Mouse (Mus musculus) MEL (cell line): ENCODE data around the gene Sik3. TPM values are rescaled to one million over a fixed set of nuclear protein-coding genes. Genes with fewer than 3 reads are reported as not detected.
A peak's percentile ranks its signal among the peaks of the same experiment; 100 is the strongest.

ENCODE experiments used
- DNase-seq: peaks from one replicate; pipeline ENCODE4 v3.0.0; 2011; ENCODE audit warnings: low read depth, low spot score
- H3K27ac ChIP-seq: 2 replicates; pipeline ENCODE4 v1.5.1; 2012; ENCODE audit warnings: low read depth, mild to moderate bottlenecking, control low read depth, low read length, moderate library complexity; ENCODE audit not compliant: control insufficient read depth
- H3K27me3 ChIP-seq, 2 experiments: fragments of 150-350 bp in 1 of 2; sonication (generic) in 1 of 2; 2 replicates each; pipeline ENCODE4 v1.6.1; 2012; ENCODE audit warnings: low read length in 2 of 2, mild to moderate bottlenecking in 2 of 2, improper control_type of control experiment in 1 of 2, moderate library complexity in 1 of 2; ENCODE audit not compliant: insufficient read depth in 2 of 2, control insufficient read depth in 1 of 2
- H3K36me3 ChIP-seq, 2 experiments: 2 replicates each; pipeline ENCODE4 v1.6.1; 2012 to 2014; ENCODE audit warnings: low read length in 2 of 2, improper control_type of control experiment in 1 of 2, inconsistent platforms in 1 of 2, mild to moderate bottlenecking in 1 of 2; ENCODE audit not compliant: insufficient read depth in 2 of 2, control insufficient read depth in 1 of 2
- H3K4me1 ChIP-seq, 2 experiments: fragments of 150-350 bp in 1 of 2; sonication (generic) in 1 of 2; 2 replicates each; pipeline ENCODE4 v1.6.1; 2012; ENCODE audit warnings: low read length in 2 of 2, improper control_type of control experiment in 1 of 2, mild to moderate bottlenecking in 1 of 2; ENCODE audit not compliant: insufficient read depth in 2 of 2, control insufficient read depth in 1 of 2
- H3K4me3 ChIP-seq, 2 experiments: fragments of 150-350 bp in 1 of 2; sonication (generic) in 1 of 2; 2 replicates each; pipeline ENCODE4 v1.5.1; 2012; ENCODE audit warnings: low read depth in 2 of 2, low read length in 2 of 2, mild to moderate bottlenecking in 2 of 2, moderate library complexity in 2 of 2, control low read depth in 1 of 2, improper control_type of control experiment in 1 of 2; ENCODE audit not compliant: control insufficient read depth in 1 of 2, insufficient read depth in 1 of 2
- H3K79me2 ChIP-seq: 2 replicates; pipeline ENCODE4 v1.6.1; 2012; ENCODE audit warnings: mild to moderate bottlenecking, low read length, moderate library complexity; ENCODE audit not compliant: control insufficient read depth, poor library complexity, insufficient read depth
- H3K9ac ChIP-seq: 2 replicates; pipeline ENCODE4 v1.6.1; 2012; ENCODE audit warnings: low read depth, mild to moderate bottlenecking, control low read depth, low read length, moderate library complexity; ENCODE audit not compliant: control insufficient read depth, poor library complexity, severe bottlenecking
- H3K9me3 ChIP-seq: fragments of 150-350 bp; sonication (generic); replicated peaks from 2 replicates; pipeline ENCODE4 v1.6.1; 2012; ENCODE audit warnings: mild to moderate bottlenecking, low read length, improper control_type of control experiment, moderate library complexity; ENCODE audit not compliant: insufficient read depth
- BHLHE40 ChIP-seq: IDR thresholded peaks from 2 replicates; pipeline ENCODE4 v1.6.1; 2012; ENCODE audit warnings: low read depth, mild to moderate bottlenecking, inconsistent platforms, low read length, improper control_type of control experiment, borderline replicate concordance
- CHD2 ChIP-seq: IDR thresholded peaks from 2 replicates; pipeline ENCODE4 v1.6.1; 2011; ENCODE audit warnings: low read length, improper control_type of control experiment
- CTCF ChIP-seq, 3 experiments: IDR thresholded peaks in 2 of 3; conservative IDR thresholded peaks in 1 of 3; 2 replicates each; pipeline ENCODE4 v1.5.1; 2011 to 2012; ENCODE audit warnings: low read length in 3 of 3, low read depth in 2 of 3, mild to moderate bottlenecking in 2 of 3, improper control_type of control experiment in 1 of 3, inconsistent platforms in 1 of 3, mixed read lengths in 1 of 3, moderate library complexity in 1 of 3; ENCODE audit not compliant: control insufficient read depth in 1 of 3, insufficient read depth in 1 of 3, poor library complexity in 1 of 3, severe bottlenecking in 1 of 3
- EP300 ChIP-seq, 2 experiments: IDR thresholded peaks; 2 replicates each; pipeline ENCODE4 v1.6.1; 2011; ENCODE audit warnings: improper control_type of control experiment in 2 of 2, low read length in 2 of 2, low read depth in 1 of 2, mild to moderate bottlenecking in 1 of 2
- ETS1 ChIP-seq: IDR thresholded peaks from 2 replicates; pipeline ENCODE4 v1.6.1; 2012; ENCODE audit warnings: low read depth, mild to moderate bottlenecking, inconsistent platforms, low read length, improper control_type of control experiment, moderate library complexity
- GABPA ChIP-seq: IDR thresholded peaks from 2 replicates; pipeline ENCODE4 v1.6.1; 2012; ENCODE audit warnings: low read depth, mild to moderate bottlenecking, inconsistent platforms, low read length, improper control_type of control experiment, moderate library complexity
- GATA1 ChIP-seq: IDR thresholded peaks from 2 replicates; pipeline ENCODE4 v1.6.1; 2011; ENCODE audit warnings: low read depth, low read length, improper control_type of control experiment
- HCFC1 ChIP-seq: IDR thresholded peaks from 2 replicates; pipeline ENCODE4 v1.6.1; 2012; ENCODE audit warnings: low read depth, mild to moderate bottlenecking, inconsistent platforms, low read length, improper control_type of control experiment, moderate library complexity
- MEF2A ChIP-seq: IDR thresholded peaks from 2 replicates; pipeline ENCODE4 v1.6.1; 2014; ENCODE audit warnings: low read depth, mild to moderate bottlenecking, inconsistent platforms, low read length, improper control_type of control experiment; ENCODE audit not compliant: poor library complexity, insufficient replicate concordance, severe bottlenecking; ENCODE audit errors: extremely low read depth
- MXI1 ChIP-seq: IDR thresholded peaks from 2 replicates; pipeline ENCODE4 v1.6.1; 2011; ENCODE audit warnings: mild to moderate bottlenecking, low read depth, low read length, improper control_type of control experiment
- MYB ChIP-seq: IDR thresholded peaks from 2 replicates; pipeline ENCODE4 v1.6.1; 2011; ENCODE audit warnings: mild to moderate bottlenecking, low read depth, low read length, improper control_type of control experiment
- MYC ChIP-seq: IDR thresholded peaks from 2 replicates; pipeline ENCODE4 v1.6.1; 2011; ENCODE audit warnings: low read depth, mild to moderate bottlenecking, low read length, improper control_type of control experiment, moderate library complexity
- NELFE ChIP-seq: IDR thresholded peaks from 2 replicates; pipeline ENCODE4 v1.6.1; 2011; ENCODE audit warnings: low read depth, low read length, improper control_type of control experiment
- NRF1 ChIP-seq: IDR thresholded peaks from 2 replicates; pipeline ENCODE4 v1.6.1; 2014; ENCODE audit warnings: low read depth, mild to moderate bottlenecking, inconsistent platforms, low read length, improper control_type of control experiment, moderate library complexity; ENCODE audit not compliant: poor library complexity, insufficient read depth, severe bottlenecking
- POLR2AphosphoS2 ChIP-seq: IDR thresholded peaks from 2 replicates; pipeline ENCODE4 v1.6.1; 2011; ENCODE audit warnings: low read length, improper control_type of control experiment
- POLR2AphosphoS5 ChIP-seq: IDR thresholded peaks from 2 replicates; pipeline ENCODE4 v1.6.1; 2012; ENCODE audit warnings: low read depth, borderline replicate concordance, mild to moderate bottlenecking, inconsistent platforms, low read length, moderate library complexity, mixed read lengths
- RAD21 ChIP-seq: IDR thresholded peaks from 2 replicates; pipeline ENCODE4 v1.6.1; 2011; ENCODE audit warnings: mild to moderate bottlenecking, low read depth, low read length, improper control_type of control experiment
- RCOR1 ChIP-seq: IDR thresholded peaks from 2 replicates; pipeline ENCODE4 v1.6.1; 2012; ENCODE audit warnings: low read depth, mild to moderate bottlenecking, inconsistent platforms, low read length, improper control_type of control experiment
- SIN3A ChIP-seq: IDR thresholded peaks from 2 replicates; pipeline ENCODE4 v1.6.1; 2012; ENCODE audit warnings: low read length, improper control_type of control experiment, inconsistent platforms
- SMC3 ChIP-seq: IDR thresholded peaks from 2 replicates; pipeline ENCODE4 v1.6.1; 2011; ENCODE audit warnings: low read depth, low read length, improper control_type of control experiment
- TAL1 ChIP-seq: IDR thresholded peaks from 2 replicates; pipeline ENCODE4 v1.6.1; 2012; ENCODE audit warnings: mild to moderate bottlenecking, inconsistent platforms, low read length, moderate library complexity, mixed read lengths
- TBP ChIP-seq: IDR thresholded peaks from 2 replicates; pipeline ENCODE4 v1.8.0; 2011; ENCODE audit warnings: low read depth, low read length, improper control_type of control experiment
- TCF12 ChIP-seq: IDR thresholded peaks from 2 replicates; pipeline ENCODE4 v1.6.1; 2014; ENCODE audit warnings: low read depth, mild to moderate bottlenecking, inconsistent platforms, low read length, improper control_type of control experiment, moderate library complexity
- UBTF ChIP-seq: IDR thresholded peaks from 2 replicates; pipeline ENCODE4 v1.6.1; 2012; ENCODE audit warnings: low read depth, mild to moderate bottlenecking, inconsistent platforms, low read length, improper control_type of control experiment, moderate library complexity, borderline replicate concordance; ENCODE audit not compliant: insufficient read depth
- USF1 ChIP-seq: IDR thresholded peaks from 2 replicates; pipeline ENCODE4 v1.6.1; 2014; ENCODE audit warnings: low read depth, mild to moderate bottlenecking, inconsistent platforms, low read length, improper control_type of control experiment, moderate library complexity
- ZC3H11A ChIP-seq: IDR thresholded peaks from 2 replicates; pipeline ENCODE4 v1.6.1; 2012; ENCODE audit warnings: low read depth, mild to moderate bottlenecking, inconsistent platforms, low read length, improper control_type of control experiment
- ZKSCAN1 ChIP-seq: IDR thresholded peaks from 2 replicates; pipeline ENCODE4 v1.6.1; 2012; ENCODE audit warnings: low read depth, mild to moderate bottlenecking, inconsistent platforms, low read length, improper control_type of control experiment, moderate library complexity
- ZMIZ1 ChIP-seq: IDR thresholded peaks from 2 replicates; pipeline ENCODE4 v1.6.1; 2012; ENCODE audit warnings: low read depth, mild to moderate bottlenecking, inconsistent platforms, low read length, improper control_type of control experiment, moderate library complexity
- ZNF384 ChIP-seq: IDR thresholded peaks from 2 replicates; pipeline ENCODE4 v1.6.1; 2012; ENCODE audit warnings: low read depth, mild to moderate bottlenecking, inconsistent platforms, low read length, improper control_type of control experiment
- polyA plus RNA-seq, 2 experiments: library from polyadenylated mRNA; stranded (reverse) in 1 of 2; unstranded in 1 of 2; fragments of >175 nt in 1 of 2; fragments of >200 nt in 1 of 2; gene quantifications; 2 replicates each; pipeline versions ENCODE4 v1.2.1 to v1.2.4; 2012; ENCODE audit warnings: low replicate concordance in 2 of 2, low read depth in 1 of 2; ENCODE audit not compliant: insufficient read length in 2 of 2, insufficient read depth in 1 of 2, missing spikeins in 1 of 2
- total RNA-seq: library from RNA; depleted of rRNA; stranded (reverse); fragments of 300-350 nt; gene quantifications from 2 replicates; pipeline ENCODE4 v1.2.3, GENCODE M21; 2012

Sik3 gene
- total and polyA plus RNA-seq, 3 experiments: 78.7 to 111 TPM; not detected in 1

- no peaks in the 10 kb centered on the region; the same call in 1 of the 2 replicates for H3K79me2 ChIP-seq
- peak; percentile 52 for DNase-seq
- peaks cover 7 to 34% of the 10 kb centered on the region in 2 experiments for H3K4me1 ChIP-seq
- H3K9ac ChIP-seq: no peak overlapping the region
- no peaks in the 10 kb centered on the region for H3K27me3 ChIP-seq
- H3K27ac ChIP-seq: no peak overlapping the region
- H3K9me3 ChIP-seq: no peaks in the 10 kb centered on the region
- peaks cover 0 to 26% of the 10 kb centered on the region in 2 experiments; a peak in 2 of 4 replicates for H3K36me3 ChIP-seq
- H3K4me3 ChIP-seq: no peak overlapping the region
- TF ChIP-seq EP300 (IDR thresholded peaks at IDR 0.05; ENCODE audit: low read depth in 1 of 2, low read length in 2 of 2): 0 out of 4 replicates have a peak, but pooled peaks of 1 of the 2 experiments have one; percentile 10
- no peak for TF ChIP-seq ZMIZ1
- TF ChIP-seq SIN3A: 0 out of 2 replicates have a peak, but pooled peaks have one; percentile 26
Measured at GRCm38 (mm10) chr9:46006224-46006623, 6.4 kb upstream of the Sik3 start.

GRCm38 (mm10) chr9:46008931-46009668, 3.5 kb upstream of the Sik3 start:
- H3K27me3 ChIP-seq: no peaks in the 10 kb centered on the region
- no peaks in the 10 kb centered on the region for H3K9me3 ChIP-seq
- peak; percentile 86 for DNase-seq
- H3K4me1 ChIP-seq: peaks cover 8 to 36% of the 10 kb centered on the region in 2 experiments
- peak overlapping the region; percentile 98 for H3K27ac ChIP-seq
- peaks cover 18% of the 10 kb centered on the region for H3K79me2 ChIP-seq
- peak overlapping the region; percentile 30 to 63 for H3K4me3 ChIP-seq
- H3K36me3 ChIP-seq: peaks cover 0 to 28% of the 10 kb centered on the region in 2 experiments; a peak in 2 of 4 replicates
- peak overlapping the region; percentile 64 for H3K9ac ChIP-seq
- TF ChIP-seq ETS1 (no peak), CTCF (IDR thresholded peaks at IDR 0.05 in 2 of 3, conservative IDR thresholded peaks at IDR 0.05 in 1 of 3; ENCODE audit: control insufficient read depth in 1 of 3, insufficient read depth in 1 of 3, low read depth in 2 of 3, low read length in 3 of 3, poor library complexity in 1 of 3, severe bottlenecking in 1 of 3) (no peak), POLR2AphosphoS5 (no peak), ZNF384 (peak; percentile 90), NELFE (peak; percentile 48), TBP (no peak; the same call in 1 of the 2 replicates), POLR2AphosphoS2 (peak; percentile 51; the same call in 1 of the 2 replicates), BHLHE40 (no peak), SIN3A (peak; percentile 73), CHD2 (no peak; the same call in 1 of the 2 replicates), GABPA (no peak), TCF12 (no peak), HCFC1 (peak; percentile 43; the same call in 1 of the 2 replicates), TAL1 (no peak), MYB (no peak), UBTF (no peak), GATA1 (peak; percentile 33; the same call in 1 of the 2 replicates), RAD21 (no peak), USF1 (peak; percentile 40; the same call in 1 of the 2 replicates), ZC3H11A (no peak), NRF1 (no peak), ZMIZ1 (0 out of 2 replicates have a peak, but pooled peaks have one; percentile 27), SMC3 (no peak), MYC (no peak), RCOR1 (no peak), MXI1 (no peak), MEF2A (no peak), ZKSCAN1 (no peak)
